Mouse (Mus musculus) testis, postnatal 10 days (tissue): ENCODE measurements at regions not wholly inside any gene's neighbourhood (a gene's known extent, or its start where the extent isn't known, plus 50 kb on each side); places are given as distances from the start of the nearest gene placed in this dataset.

ENCODE experiments used
- DNase-seq: peaks from one replicate; pipeline ENCODE4 v3.0.0; 2021; ENCODE audit warnings: low spot score

- peak; percentile 40 for DNase-seq
Observed at GRCm38 (mm10) chrX:58620403-58620802, 288.8 kb upstream of the 4930550L24Rik start.
